Mouse (Mus musculus) activated CD4-positive, CD25-positive, alpha-beta regulatory T cell, adult 4 months (primary cell): Measurements from ENCODE around the gene BC035044. TPM values are rescaled to one million over a fixed set of nuclear protein-coding genes. Genes with fewer than 3 reads are reported as not detected.
"Not testable (repeated sequence)": the region's sequence is repeated elsewhere in the genome, so short reads cannot be mapped to it uniquely, and the experiment has no call there.

Source experiments
- ATAC-seq: one replicate; pipeline ENCODE4 v1.8.0; 2017
- polyA plus RNA-seq, 2 experiments: library from polyadenylated mRNA; unstranded; fragments of 100-300 nt; shearing (Covaris generic); gene quantifications; one replicate each; pipeline ENCODE4 v1.2.1; 2017

Gene BC035044
- polyA plus RNA-seq, 2 experiments from 2014 or later = 4.2 to 6.0 TPM

DNA sequence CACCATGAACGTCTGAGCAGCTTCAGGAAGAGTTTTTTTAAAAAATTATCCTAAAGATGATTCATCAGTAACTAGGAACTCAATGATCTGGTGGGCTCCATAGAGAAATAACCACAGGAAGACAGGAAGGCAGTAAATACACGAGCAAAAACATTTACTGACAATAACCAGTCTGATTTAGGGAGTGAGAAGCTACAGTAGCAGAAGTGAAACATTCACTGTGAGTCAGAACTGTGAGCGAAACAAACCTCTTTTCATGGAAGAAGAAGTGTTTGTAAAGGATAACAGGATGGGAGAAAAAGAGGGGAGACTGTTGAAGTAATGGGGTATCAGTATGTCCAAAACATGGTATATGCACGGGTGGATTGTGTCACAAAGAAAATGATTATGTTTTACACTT, 61.1 kb downstream of the BC035044 start:
- no peak for ATAC-seq

DNA sequence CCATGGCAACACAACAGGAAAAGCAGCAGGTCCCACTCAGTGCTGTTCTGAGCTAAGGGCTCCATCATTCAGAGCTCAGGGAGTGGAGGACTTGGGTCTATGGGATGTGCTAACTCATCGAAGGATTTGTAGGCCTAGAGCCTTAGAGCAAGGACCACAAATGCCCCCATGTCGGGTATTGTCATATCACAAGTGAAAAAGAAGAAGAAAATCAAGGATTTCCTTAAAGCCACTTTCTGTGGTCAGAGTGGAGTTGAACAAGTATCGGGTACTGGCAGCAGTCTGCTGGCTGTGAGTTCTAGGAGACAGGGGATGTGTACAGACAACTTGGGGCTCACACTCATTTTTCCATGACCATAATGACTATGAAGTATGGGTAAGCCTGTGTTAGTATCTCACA, 64.1 kb downstream of the BC035044 start:
- ATAC-seq = no peak

DNA sequence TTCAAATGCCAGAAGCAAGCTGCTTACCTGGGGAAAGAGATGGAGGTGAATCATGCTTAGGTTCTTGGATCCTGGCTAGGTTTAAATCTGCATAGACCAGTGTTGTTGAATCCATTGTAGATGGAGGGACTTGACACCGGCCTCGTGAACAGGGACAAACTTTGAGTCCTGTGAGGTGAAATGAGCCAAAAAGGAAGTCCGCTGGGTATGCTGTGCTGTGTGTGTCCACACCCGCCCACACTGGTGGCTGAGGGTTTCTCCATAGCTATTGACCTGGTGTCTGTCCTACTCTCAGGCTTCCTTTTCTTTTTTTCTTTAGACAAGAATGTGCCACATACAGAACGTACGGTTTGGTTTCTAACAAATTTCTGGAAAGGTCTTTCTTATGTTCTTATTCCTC, 64.8 kb downstream of the BC035044 start, which contains the start of the genes Gm44511 and Klrb1b:
Gene Gm44511, minus strand, starts transcription at position 184 of the 400 bp plus-strand sequence.
Gene Klrb1b, minus strand, starts transcription at position 200 of the 400 bp plus-strand sequence.
- ATAC-seq = no peak

DNA sequence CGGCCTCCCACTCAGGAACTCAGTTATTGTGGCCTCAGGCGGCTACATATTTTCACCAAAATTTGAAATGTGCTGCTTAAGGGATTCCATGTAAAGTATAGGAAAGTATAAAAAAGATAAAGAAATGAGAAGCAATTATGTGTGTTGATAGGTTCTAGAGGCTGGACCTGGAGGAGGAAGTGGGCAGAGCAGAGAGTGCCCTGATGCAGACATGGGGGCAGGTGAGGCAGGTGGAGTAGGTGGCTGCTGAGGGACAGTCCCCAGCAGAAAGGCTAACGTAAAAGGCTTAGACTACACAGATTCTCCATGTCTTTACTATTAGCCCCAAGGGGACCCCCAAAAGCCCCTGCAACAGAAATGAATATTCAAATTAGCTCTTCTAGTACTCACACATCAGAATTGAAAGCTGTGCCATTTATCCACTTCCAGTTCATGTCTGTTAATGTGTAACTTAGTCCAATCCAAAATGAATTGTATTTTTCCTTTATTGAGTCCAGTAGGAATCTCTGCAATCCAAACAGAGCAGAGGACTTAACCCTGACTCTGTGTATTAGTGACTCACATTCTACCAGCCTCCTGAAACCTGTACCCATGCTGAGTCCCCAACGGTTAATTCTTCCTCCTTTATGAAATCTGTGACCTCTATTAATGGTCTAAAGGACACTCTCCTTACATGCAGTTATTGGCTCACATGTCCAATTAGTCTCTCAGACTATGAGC, 72.7 kb downstream of the BC035044 start:
- ATAC-seq = no peak

DNA sequence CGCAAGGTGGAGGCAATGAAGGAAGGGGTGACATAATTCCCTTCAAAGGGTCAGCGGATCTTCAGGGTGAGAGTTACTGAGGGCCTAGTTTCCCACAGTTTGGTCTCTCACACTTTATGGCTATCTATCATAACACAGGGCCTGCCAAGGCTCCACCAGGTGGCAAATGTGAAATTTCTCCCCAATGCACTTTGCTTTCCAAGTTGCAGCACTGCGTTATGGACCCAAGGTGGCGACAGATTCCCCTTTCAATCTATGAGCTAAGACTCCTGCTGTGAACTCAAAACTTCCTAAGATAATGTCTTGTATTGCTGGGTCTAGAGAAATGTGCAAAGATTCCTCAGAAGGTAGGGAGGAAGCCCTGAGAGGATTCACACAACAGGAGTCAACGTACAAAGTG, 82.4 kb downstream of the BC035044 start:
- ATAC-seq = peak; percentile 67

DNA sequence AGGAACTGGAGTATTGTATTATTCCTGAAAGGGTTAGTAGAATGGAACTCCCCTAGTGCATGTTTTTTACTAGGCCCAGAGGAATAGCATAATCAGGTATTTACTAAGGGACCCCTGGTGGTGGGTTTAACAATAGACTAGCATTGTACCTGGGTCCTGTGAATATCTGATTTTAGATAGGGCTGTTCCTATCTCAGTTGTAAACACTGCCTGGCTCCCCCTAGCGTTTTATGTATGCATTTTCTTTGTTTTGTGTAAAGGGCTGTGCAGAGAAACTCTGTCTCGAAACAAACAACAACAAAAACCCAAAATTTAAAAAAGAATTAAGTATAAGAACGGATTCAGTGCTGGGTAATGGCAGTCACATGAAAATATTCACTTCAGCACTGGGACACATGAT, 83.9 kb downstream of the BC035044 start:
- ATAC-seq = no peak

DNA sequence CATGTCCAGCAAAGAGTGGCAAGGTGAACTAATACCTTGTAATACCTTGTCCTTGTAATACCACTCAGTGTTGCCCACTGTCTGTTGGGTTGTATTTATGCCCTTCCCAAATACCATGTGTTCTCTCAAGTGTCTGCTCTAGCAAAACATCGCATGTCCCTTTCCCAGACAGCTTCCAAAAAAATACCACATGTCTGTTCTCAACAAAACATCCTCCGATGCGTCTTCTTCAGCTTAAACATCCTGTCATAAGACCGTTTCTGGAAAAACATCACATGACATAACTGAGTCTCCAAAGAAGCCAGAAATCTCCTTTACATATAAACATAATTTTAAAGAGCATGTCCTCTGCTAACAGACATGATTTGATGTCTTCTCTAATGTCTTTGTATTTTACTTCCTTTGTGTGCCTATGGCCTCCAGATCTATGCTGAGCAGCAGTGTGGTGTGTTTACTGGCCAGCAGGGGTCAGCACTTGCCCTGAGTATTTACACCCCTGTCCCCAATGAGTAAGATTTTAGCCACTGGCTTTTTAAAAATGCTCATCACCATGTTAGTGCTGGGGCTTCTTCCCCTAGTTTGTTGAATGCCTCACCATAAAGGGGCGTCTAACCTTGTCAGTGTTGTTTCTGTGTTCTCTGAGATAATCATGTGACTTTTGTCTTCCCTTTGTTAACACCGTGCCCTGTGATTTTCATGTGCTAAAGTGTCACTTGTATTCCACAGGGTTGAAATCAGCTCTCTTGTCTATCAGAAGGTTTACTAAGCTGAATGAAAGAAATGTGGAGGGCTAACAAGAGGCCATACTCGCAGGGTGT, 85.9 kb downstream of the BC035044 start:
- peak; percentile 36 for ATAC-seq

DNA sequence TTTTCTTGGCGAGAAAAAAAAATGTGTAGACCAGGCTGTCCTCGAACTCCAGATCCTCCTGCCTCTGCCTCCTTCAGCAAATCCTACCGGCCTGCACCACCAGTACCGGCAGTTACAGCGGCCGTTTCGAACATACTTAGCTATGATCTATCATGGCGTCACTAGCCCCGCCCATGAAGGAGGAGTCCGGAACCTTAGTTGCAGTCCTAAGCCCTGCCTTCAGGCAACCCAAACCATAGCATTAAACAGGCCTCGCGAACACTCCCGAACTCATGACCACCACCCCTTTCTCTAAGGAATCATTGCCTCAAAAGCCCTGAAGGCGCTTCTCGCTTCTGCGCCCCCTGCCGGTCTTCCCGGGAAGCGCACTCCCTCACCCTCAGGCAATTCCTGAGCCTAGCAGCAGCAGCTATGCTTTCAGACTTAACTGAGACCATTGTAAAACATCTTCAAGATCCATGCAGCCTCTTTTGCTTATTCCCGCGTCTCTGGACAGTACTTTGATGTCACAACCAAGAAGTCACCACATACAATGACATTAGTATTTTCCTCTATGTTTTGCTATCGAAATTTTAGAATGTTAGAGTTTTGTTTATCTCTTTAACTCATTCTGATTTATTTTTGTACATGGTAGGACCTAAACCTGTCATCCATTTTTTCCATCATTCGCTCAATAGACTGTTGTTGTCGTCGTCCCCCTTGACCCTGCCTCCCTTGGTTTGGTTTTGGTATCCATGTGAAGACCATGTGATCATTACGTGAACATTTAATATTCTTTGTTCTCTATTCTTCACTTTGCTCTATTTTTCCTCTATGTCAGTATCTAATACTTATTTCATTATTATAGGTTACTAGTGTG, 87.7 kb downstream of the BC035044 start:
- peak; percentile 86 for ATAC-seq

DNA sequence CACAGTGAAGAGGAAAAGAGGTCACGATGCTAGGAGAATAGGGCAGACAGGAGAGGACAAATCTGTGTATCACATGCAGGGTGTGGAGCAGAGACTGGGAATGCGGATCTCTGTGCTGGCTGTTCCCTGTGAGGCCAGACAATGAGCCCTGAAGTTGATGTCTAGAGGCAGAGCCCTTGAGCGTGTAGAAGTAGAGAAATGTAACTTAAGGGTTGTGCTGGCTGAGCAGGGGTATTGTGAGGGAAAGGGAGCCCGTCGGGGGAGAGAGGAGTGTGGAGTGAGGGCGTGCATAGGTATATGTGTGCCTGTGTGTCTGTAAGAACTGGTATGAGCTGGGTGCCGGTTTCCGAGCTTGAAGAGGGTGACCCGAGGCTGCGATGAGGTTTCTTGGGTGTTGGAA, 88.4 kb downstream of the BC035044 start:
- ATAC-seq = peak; percentile 1

DNA sequence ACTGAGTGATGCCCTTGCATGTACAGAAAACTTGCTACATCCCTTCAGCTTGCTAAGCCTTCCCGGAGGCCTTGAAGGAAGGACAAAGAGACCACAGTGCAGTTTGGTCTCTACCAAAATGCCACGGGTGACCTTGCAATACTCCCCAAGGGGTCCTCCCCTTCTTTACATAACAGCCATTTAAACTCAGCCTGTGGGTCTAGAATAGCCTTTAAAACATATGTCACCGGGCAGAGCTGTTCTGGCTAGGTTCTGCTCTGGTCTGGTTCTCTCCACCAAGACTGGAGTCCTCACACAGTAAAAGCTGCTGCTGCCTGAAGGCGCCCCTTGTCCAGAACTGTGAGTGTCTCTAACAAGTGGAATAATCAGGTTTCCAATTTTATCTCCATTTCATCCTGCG, 90.2 kb downstream of the BC035044 start:
- ATAC-seq = not testable (repeated sequence)

DNA sequence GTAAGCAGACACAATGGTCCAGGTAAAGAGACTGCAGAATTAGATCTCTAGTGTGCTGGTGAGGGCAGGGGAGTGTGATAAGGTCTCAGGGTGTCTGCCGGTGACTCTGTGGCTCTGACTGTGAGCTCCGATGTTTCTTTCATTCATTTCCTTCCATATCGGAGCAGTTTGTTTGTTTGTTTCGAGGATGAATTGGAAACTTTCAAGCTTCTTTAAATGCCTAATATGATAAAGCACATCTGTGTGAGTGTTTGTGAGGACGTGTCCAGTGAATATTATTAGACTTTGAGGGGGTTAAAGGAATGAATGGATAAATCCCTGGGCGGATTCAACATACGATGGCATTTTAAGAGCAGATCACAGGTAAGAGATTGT, 91.0 kb downstream of the BC035044 start:
- no peak for ATAC-seq

DNA sequence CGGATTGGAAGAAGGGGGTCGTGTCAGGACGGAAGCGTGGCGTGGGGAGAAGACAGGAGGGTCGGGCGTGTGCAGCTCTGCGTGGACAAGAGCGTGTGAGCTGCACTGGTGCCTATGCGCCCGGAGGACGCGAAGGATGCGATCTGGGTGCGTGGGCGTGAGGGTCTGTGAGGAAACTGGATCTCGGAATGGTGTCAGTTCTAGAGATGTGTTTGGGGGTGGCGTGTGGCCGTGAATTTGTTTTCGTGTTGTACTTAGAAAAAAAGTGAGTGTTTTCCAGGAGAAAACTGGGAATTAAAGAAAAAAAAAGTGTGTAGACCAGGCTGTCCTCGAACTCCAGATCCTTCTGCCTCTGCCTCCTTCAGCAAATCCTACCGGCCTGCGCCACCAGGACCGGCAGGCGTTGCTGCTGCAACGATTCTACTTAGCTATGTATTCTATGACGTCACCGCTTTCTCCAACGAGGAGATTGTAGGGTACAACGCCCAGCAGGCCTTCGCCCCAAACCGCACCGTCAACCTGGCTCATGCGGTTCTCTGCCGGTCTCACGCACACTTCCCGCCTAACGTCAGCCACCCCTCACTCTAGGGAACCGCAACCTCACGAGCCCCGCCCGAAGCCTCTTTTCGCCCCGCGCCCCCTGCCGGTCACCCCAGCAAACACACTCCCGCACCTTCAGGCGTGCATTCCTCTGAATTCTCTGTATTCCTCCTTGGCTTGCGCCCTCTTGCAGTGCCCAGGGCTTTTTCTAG, 91.6 kb downstream of the BC035044 start:
- peak; percentile 42 for ATAC-seq

Other genes with a start within 250 kb of the BC035044 start
- gene Clec2h, start 228.7 kb downstream of the BC035044 start, polyA plus RNA-seq = not detected
- gene Klrb1, start 168.1 kb downstream of the BC035044 start, polyA plus RNA-seq = not detected
- 1 to 10 TPM; 1.5 to 3.8 TPM for gene Klrb1c, start 101.9 kb downstream of the BC035044 start, polyA plus RNA-seq
- gene Gm44511, start 64.8 kb downstream of the BC035044 start, polyA plus RNA-seq = not detected
- gene Klrb1b, start 64.8 kb downstream of the BC035044 start, polyA plus RNA-seq = not detected
- gene Clec2i, start 3.5 kb downstream of the BC035044 start, polyA plus RNA-seq = 10 to 100 TPM; 55.9 to 76.5 TPM
- gene Clec2g, start 43.3 kb upstream of the BC035044 start, polyA plus RNA-seq = 1 to 10 TPM in 1 of 2 experiments, not detected in 1; 3.7 TPM
- gene Klrb1f, start 154.8 kb upstream of the BC035044 start, polyA plus RNA-seq = 1 to 10 TPM; 4.8 to 5.5 TPM
- gene Clec2e, start 209.8 kb upstream of the BC035044 start, polyA plus RNA-seq = not detected